21 mouse cellular contexts compared by ENCODE assay signal in the genomic region with DNA sequence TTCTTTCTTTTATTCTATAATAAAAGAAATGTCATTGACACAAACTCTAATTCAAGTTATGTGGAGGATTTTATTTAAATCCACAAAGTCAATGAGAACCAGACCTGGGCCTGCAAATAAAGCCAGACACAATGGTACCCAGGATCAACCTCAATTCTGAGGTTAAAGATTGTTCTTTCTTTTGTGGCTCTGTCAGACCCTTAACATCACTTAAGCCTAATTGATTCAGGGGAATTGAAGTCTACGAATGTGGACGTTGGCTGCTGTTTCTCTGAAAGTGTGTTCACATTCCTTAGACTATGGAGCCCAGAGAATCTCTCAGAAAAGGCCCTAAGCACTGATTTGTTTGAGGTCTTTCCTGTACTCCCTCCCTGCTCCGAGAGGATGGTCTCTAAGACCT. TPM values are rescaled to one million over a fixed set of nuclear protein-coding genes. Genes with fewer than 3 reads are reported as not detected.
"Had no signal": no experiment of that assay in that cellular context is flagged by ENCODE, and none has a peak within 500 bp of the region (broad histone marks: within the 10 kb centered on the region; RNA-seq: fewer than 3 reads in every experiment).

No protein-coding gene starts in this region.

- H3K9me3 ChIP-seq: lung, embryonic 15.5 days had no signal

- H3K27me3 ChIP-seq: lung, embryonic 15.5 days had no signal

- ATAC-seq: liver, postnatal 0 days had no signal

- DNase-seq: kidney, postnatal 25 days; layer of hippocampus, adult 9-11 months; liver, postnatal 0 days; lung, postnatal 14 days; lung, postnatal 4 days; midbrain, embryonic 14.5 days; thymus, adult 18-20 months; thymus, postnatal 36 days had no signal

- H3K9ac ChIP-seq: liver, embryonic 14.5 days; liver, postnatal 0 days; lung, embryonic 15.5 days had no signal

- H3K36me3 ChIP-seq: lung, embryonic 15.5 days had no signal

- H3K4me3 ChIP-seq: layer of hippocampus, adult 2 months; lung, embryonic 15.5 days had no signal

- H3K27ac ChIP-seq: kidney, postnatal 0 days; layer of hippocampus, adult 2 months; liver, embryonic 14.5 days; lung, embryonic 15.5 days had no signal

- H3K4me2 ChIP-seq: lung, embryonic 15.5 days; midbrain, embryonic 11.5 days had no signal

RNA-seq across cellular contexts. Expression of a gene that starts 30.3 kb away (rescaled TPM):
- polyA plus RNA-seq: kidney, embryonic 14.5 days; kidney, postnatal 0 days; large intestine, adult 2 months; liver, adult 2 months; liver, embryonic 14.5 days; liver, postnatal 0 days; lung, embryonic 15.5 days; midbrain, embryonic 11.5 days; midbrain, embryonic 14.5 days; neural tube, embryonic 11.5 days; neural tube, embryonic 14.5 days; small intestine, adult 2 months; spleen, adult 2 months; stomach, embryonic 16.5 days had no signal
